Mouse (Mus musculus): ENCODE measurements around the gene Ung. TPM values are rescaled to one million over a fixed set of nuclear protein-coding genes. Genes with fewer than 3 reads are reported as not detected.

The Ung gene
- polyA plus RNA-seq, 1 experiment from 2014 or later, result 11.8 TPM

GRCm38 (mm10) chr5:114174639-114175038, 44.5 kb downstream of the Ung start:
- 15% methylated on average over 16 of the region's 16 CpGs for WGBS (ENCODE audit: insufficient replicate concordance)
- Histone ChIP-seq H3K4me1 (ENCODE audit: insufficient read depth) (peaks cover 16% of the 10 kb centered on the region), H3K9me3 (ENCODE audit: low read length) (no peaks in the 10 kb centered on the region), H3K27ac (ENCODE audit: low read depth) (no peak overlapping the region; the same call in 1 of the 2 replicates), H3K4me2 (ENCODE audit: low read depth, low read length) (peak overlapping the region; percentile 51), H3K9ac (replicated peaks) (no peak overlapping the region), H3K4me3 (ENCODE audit: low read depth, low read length) (no peak overlapping the region), H3K36me3 (replicated peaks; ENCODE audit: insufficient read depth, low read length) (no peaks in the 10 kb centered on the region), H3K27me3 (ENCODE audit: insufficient read depth, low read length) (no peaks in the 10 kb centered on the region)
- TF ChIP-seq EP300 (IDR thresholded peaks at IDR 0.05; ENCODE audit: low read depth), result no peak
- TF ChIP-seq CTCF (IDR thresholded peaks at IDR 0.05; ENCODE audit: low read depth), result peak; percentile 45
- DNase-seq (peak; percentile 62), ATAC-seq (no peak)

DNA sequence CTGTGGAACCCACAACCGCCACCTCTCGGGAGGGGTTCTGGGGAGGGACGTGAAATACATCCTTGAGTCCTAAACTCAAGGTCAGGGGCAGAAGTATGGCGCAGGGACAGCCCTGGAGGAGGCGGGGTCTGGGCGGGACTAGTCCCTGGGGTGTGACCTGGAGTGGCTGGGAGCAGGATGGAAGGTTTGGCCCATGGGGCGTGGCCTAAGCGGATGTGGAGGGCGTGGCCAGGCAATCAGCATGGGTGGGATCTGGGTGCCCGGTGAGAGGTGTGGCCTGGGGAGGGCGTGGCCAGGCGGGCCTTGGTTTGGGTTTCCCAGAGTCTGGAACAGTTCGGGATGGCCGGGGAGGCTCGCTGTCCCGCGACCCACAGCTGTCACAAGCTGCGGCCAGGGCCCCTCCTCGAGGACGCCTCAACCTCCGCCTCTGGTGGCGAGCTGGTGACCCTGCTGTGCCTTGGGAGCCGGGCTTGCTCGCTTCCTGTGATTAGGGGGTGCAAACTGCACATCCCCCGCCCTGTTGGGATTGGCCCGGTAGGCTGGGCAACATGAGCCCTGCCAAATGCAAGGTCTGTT, 45.5 kb downstream of the Ung start:
- DNase-seq, result peak; percentile 94
- peak overlapping the region; percentile 62 for H3K27ac ChIP-seq (ENCODE audit: low read depth)
- peak; percentile 99 for ATAC-seq
- H3K9me3 ChIP-seq (ENCODE audit: low read length), result no peaks in the 10 kb centered on the region
- 1% methylated on average over 26 of the region's 26 CpGs for WGBS (ENCODE audit: insufficient replicate concordance)
- H3K9ac ChIP-seq (replicated peaks), result peak overlapping the region; percentile 62
- H3K36me3 ChIP-seq (replicated peaks; ENCODE audit: insufficient read depth, low read length), result no peaks in the 10 kb centered on the region
- H3K4me1 ChIP-seq (ENCODE audit: insufficient read depth), result peaks cover 16% of the 10 kb centered on the region
- TF ChIP-seq CTCF (IDR thresholded peaks at IDR 0.05; ENCODE audit: low read depth) (no peak), EP300 (IDR thresholded peaks at IDR 0.05; ENCODE audit: low read depth) (no peak)
- H3K4me3 ChIP-seq (ENCODE audit: low read depth, low read length), result peak overlapping the region; percentile 56
- peak overlapping the region; percentile 86 for H3K4me2 ChIP-seq (ENCODE audit: low read depth, low read length)
- no peaks in the 10 kb centered on the region for H3K27me3 ChIP-seq (ENCODE audit: insufficient read depth, low read length)

DNA sequence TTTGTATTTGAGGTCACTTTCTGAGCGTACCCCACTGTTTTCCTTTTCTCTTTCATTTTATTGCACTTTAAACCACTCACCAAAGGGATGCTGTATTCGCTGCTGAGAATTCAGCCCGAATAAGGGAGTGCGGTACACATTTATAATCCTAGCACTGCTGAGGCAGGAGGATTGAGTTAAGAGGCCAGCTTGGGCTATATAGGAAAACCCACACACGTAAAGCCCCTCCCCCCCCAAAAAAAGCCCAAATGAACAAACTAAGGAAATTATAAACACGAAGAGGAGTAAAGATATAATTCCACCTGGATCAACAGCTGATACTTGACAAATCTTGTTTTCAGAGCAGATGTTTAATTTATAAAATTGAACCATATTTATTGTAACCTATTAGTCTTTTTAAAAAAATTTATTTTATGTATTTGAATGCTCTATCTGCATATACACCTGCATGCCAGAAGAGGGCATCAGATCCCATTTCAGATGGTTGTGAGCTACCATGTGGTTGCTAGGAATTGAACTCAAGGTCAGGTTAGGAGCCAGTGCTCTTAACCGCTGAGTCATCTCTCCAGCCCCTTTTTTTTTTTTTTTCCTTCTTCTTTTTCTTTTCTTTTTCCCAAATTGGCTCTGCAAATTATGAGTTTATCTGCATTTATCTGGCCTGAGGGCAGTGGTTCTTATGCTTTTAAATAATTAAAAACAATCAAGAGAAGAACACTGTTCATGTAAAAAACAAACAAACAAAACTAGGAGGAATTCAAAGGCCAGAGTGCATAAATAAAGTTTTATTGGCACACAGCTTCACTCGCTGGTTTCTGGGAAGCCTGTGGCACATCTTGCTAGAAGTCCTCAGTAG, 46.6 kb downstream of the Ung start:
- H3K4me3 ChIP-seq (ENCODE audit: low read depth, low read length), result peak overlapping the region; percentile 56; the same call in 1 of the 2 replicates
- ATAC-seq, result no peak

DNA sequence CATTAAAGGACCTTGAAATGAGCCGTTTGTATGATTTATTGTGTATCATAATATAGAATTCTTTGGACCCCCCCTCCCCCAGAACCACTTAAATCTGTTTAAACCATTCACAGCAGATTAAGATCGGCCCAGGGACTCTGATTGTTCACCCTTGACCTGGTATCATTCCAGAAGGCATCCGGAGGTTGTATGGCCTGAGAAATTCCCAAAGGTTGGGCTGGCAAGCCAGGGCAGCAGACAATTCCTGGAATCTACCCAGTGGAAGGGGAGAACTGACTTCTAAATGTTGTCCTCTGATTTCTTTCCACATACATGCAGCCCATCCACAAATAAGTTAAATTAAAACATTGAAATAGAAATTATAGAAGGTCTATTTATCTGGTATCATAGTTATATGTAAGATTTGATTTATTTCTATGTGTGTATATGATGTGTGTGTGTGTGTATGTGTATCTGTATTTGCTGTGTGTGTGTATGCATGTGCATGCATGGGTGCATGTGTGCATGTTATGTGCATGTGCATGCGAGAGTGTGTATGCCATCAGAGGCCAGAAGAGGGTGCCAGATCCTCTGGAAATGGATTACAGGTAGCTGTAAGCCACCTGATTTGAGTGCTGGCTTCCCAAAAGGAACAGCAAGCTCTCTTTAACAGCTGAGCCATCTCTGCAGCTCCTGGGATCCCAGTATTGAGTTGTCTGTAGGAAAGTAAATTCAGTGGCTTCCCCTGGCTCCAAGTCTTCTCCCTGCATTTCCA, 48.0 kb downstream of the Ung start:
- Histone ChIP-seq H3K27me3 (ENCODE audit: insufficient read depth, low read length) (no peaks in the 10 kb centered on the region), H3K4me1 (ENCODE audit: insufficient read depth) (peaks cover 16% of the 10 kb centered on the region), H3K27ac (ENCODE audit: low read depth) (no peak overlapping the region), H3K9me3 (ENCODE audit: low read length) (no peaks in the 10 kb centered on the region), H3K4me3 (ENCODE audit: low read depth, low read length) (no peak overlapping the region), H3K4me2 (ENCODE audit: low read depth, low read length) (no peak overlapping the region), H3K36me3 (replicated peaks; ENCODE audit: insufficient read depth, low read length) (no peaks in the 10 kb centered on the region), H3K9ac (replicated peaks) (no peak overlapping the region)
- TF ChIP-seq CTCF (IDR thresholded peaks at IDR 0.05; ENCODE audit: low read depth) (no peak), EP300 (IDR thresholded peaks at IDR 0.05; ENCODE audit: low read depth) (no peak)
- 75% methylated on average over 4 of the region's 4 CpGs for WGBS (ENCODE audit: insufficient replicate concordance)
- DNase-seq (no peak), ATAC-seq (no peak)

More for the DNA sequence above, 46.6 kb downstream of the Ung start:
- H3K36me3 ChIP-seq (replicated peaks; ENCODE audit: insufficient read depth, low read length), result no peaks in the 10 kb centered on the region
- 61% methylated on average over 8 of the region's 8 CpGs for WGBS (ENCODE audit: insufficient replicate concordance)
- no peak overlapping the region for H3K27ac ChIP-seq (ENCODE audit: low read depth)
- no peaks in the 10 kb centered on the region for H3K27me3 ChIP-seq (ENCODE audit: insufficient read depth, low read length)
- peak overlapping the region; percentile 62; the same call in 1 of the 2 replicates for H3K9ac ChIP-seq (replicated peaks)
- TF ChIP-seq CTCF (IDR thresholded peaks at IDR 0.05; ENCODE audit: low read depth) (peak; percentile 34; the same call in 1 of the 2 replicates), EP300 (IDR thresholded peaks at IDR 0.05; ENCODE audit: low read depth) (no peak)
- H3K4me1 ChIP-seq (ENCODE audit: insufficient read depth), result peaks cover 16% of the 10 kb centered on the region
- H3K9me3 ChIP-seq (ENCODE audit: low read length), result no peaks in the 10 kb centered on the region
- H3K4me2 ChIP-seq (ENCODE audit: low read depth, low read length), result peak overlapping the region; percentile 86
- DNase-seq, result no peak

DNA sequence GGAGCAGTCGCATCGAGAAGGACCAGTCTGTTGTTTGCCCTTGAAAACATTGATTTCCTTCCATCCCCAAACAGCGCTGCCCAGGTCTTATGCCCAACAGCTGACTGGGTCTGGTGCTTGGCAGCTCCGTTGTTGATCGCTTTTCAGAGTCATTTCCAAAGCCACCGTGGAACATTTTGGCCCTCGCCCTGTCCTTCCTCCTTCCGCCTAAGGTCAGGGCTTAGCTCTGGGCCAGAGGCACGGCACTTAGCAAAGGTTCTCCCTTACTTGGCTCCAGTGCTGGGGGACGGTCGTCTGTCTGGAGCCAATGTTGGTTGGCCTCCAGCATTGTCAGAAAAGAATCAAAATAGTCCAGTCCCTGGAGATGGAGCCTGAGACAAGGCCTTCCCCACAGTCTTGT, 49.4 kb downstream of the Ung start:
- no peak overlapping the region for H3K27ac ChIP-seq (ENCODE audit: low read depth)
- WGBS (ENCODE audit: insufficient replicate concordance), result 69% methylated on average over 11 of the region's 11 CpGs
- no peaks in the 10 kb centered on the region for H3K36me3 ChIP-seq (replicated peaks; ENCODE audit: insufficient read depth, low read length)
- no peak overlapping the region for H3K4me3 ChIP-seq (ENCODE audit: low read depth, low read length)
- TF ChIP-seq EP300 (IDR thresholded peaks at IDR 0.05; ENCODE audit: low read depth) (no peak), CTCF (IDR thresholded peaks at IDR 0.05; ENCODE audit: low read depth) (no peak)
- no peak overlapping the region for H3K4me2 ChIP-seq (ENCODE audit: low read depth, low read length)
- no peaks in the 10 kb centered on the region for H3K9me3 ChIP-seq (ENCODE audit: low read length)
- no peaks in the 10 kb centered on the region for H3K27me3 ChIP-seq (ENCODE audit: insufficient read depth, low read length)
- H3K9ac ChIP-seq (replicated peaks), result no peak overlapping the region
- peaks cover 16% of the 10 kb centered on the region for H3K4me1 ChIP-seq (ENCODE audit: insufficient read depth)
- DNase-seq (no peak), ATAC-seq (no peak)

DNA sequence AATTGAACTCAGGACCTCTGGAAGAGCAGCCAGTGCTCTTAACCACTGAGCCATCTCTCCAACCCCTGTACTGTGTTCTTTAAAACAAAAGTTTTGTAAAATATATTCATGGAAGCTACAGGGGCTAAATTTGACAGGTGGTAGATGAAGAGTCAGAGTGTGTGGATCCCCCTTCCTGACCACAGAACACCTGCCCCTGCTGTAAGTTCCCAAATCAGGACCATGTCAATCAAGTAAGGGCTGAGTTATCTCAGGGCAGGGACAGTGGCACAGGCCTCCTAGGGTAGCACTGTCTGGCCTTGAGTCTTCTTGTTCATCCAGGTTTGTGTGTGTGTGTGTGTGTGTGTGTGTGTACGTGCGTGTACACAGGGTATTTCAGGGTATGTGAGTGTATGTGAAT, 53.3 kb downstream of the Ung start:
- no peaks in the 10 kb centered on the region for H3K9me3 ChIP-seq (ENCODE audit: low read length)
- H3K9ac ChIP-seq (replicated peaks), result no peak overlapping the region
- WGBS (ENCODE audit: insufficient replicate concordance), result 89% methylated on average over 2 of the region's 2 CpGs
- no peak overlapping the region for H3K4me2 ChIP-seq (ENCODE audit: low read depth, low read length)
- DNase-seq, result no peak
- no peak overlapping the region for H3K27ac ChIP-seq (ENCODE audit: low read depth)
- no peak for ATAC-seq
- no peaks in the 10 kb centered on the region for H3K27me3 ChIP-seq (ENCODE audit: insufficient read depth, low read length)
- TF ChIP-seq CTCF (IDR thresholded peaks at IDR 0.05; ENCODE audit: low read depth), result no peak
- TF ChIP-seq EP300 (IDR thresholded peaks at IDR 0.05; ENCODE audit: low read depth), result no peak
- no peaks in the 10 kb centered on the region for H3K4me1 ChIP-seq (ENCODE audit: insufficient read depth)
- H3K4me3 ChIP-seq (ENCODE audit: low read depth, low read length), result no peak overlapping the region
- no peaks in the 10 kb centered on the region for H3K36me3 ChIP-seq (replicated peaks; ENCODE audit: insufficient read depth, low read length)

Measured in liver, postnatal 0 days (tissue).